Mouse (Mus musculus) v-Abl transformed pro-B cells (cell line): ENCODE measurements at regions not wholly inside any gene's neighbourhood (a gene's known extent, or its start where the extent isn't known, plus 50 kb on each side); places are given as distances from the start of the nearest gene placed in this dataset.

Experiments
- in situ Hi-C, 2 experiments: fragments of 400-800 bp; cut with MboI; formaldehyde crosslinking; loops; one replicate each; pipeline ENCODE4 v1.15.1; 2025; ENCODE audit not compliant: unreplicated experiment in 2 of 2

DNA sequence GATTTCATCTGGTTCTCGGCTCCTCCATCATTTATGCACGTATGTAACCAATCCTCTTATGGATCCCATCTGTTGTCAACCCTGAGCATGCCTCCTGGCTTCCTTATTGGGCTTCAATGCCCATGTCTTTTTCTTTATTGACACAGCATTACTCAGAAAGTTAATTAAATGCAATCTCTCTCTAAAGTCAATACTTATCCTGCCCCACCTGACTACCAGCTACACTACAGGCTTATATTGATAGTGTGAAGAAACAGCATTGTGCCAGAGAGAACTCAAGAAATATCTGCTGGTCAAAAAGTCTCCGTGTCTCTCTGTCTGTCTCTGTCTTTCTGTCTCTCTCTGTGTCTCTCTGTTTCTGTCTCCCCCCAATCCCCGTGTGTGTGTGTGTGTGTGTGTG is 194.7 kb upstream of the Rfx3 start:
- in situ Hi-C loops, result no loop called here

DNA sequence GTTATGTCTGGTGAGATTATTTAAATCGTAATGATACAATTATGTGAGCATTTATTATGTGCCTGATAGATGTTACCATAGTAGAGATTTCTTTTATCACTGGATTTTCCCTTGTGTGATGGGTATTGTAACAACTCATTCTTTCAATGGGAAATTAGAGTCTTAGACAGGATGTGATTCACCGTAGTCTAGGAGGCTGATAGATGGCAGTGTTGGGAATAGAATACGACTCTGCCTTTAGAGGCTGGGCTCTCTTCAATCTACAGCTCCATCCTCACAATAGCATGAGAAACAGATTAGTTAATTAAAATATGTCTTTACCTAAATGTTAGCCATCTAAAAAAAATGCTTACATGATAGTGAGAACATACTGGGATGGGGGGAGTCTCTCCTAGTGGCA is 192.8 kb upstream of the Rfx3 start:
- in situ Hi-C loops, result no loop called here

DNA sequence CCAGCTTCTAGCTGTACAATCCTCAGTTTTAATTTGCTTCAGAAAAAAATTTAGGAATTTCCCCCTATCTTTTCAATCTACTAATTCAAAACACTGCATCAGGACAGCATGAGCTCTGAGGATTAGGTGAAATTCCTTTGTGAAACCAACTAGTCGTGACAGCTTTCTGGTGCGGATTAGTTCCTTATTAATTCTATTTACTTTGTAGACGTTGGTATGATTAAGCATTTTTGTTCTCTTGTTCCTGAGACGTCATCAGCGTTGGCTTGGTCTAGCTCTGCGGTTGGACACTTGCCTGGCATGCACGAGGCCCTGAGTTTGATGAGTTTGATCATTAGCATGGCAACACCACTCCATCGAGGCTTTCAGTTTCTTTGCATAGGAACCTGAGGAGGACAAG is 188.4 kb upstream of the Rfx3 start:
- in situ Hi-C loops, result no loop called here

DNA sequence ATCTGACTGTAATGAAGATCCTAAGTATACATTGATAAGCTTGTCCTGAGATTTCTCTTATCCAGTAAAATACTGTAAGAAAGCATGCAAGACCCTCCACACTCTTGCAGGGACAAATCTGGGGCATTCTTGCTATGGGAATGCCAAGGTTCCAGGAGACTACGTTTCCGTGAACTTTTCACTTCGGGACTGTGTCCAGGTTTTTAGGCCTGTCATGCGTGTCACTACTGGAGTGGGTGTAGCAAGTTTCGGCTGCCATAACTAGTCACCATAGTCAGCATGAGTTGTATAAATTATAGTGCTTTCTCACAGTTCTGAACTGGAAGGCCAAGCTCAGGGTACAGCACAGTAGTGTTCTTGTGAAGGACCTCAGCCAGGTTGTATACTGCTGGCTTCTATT is 185.9 kb upstream of the Rfx3 start:
- in situ Hi-C loops, result no loop called here

DNA sequence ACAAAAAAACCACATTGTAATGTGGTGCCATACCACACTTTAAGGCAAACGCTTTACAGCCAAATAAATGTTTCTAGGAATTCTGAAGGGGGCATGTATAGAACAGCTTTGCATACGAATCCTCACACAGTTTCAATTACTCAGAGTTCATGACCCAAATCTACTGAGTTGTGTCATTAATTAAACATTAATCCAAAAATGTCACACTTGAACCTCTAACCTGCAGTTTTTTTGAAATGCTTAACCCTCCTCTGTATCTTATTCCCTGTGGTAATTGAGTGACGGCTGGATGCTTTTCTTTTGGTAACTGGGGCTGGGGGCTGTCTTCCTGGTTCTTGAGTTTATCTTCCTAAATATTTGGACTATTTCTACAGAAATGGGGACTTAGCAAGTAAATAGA is 181.3 kb upstream of the Rfx3 start:
- in situ Hi-C loops, result no loop called here

DNA sequence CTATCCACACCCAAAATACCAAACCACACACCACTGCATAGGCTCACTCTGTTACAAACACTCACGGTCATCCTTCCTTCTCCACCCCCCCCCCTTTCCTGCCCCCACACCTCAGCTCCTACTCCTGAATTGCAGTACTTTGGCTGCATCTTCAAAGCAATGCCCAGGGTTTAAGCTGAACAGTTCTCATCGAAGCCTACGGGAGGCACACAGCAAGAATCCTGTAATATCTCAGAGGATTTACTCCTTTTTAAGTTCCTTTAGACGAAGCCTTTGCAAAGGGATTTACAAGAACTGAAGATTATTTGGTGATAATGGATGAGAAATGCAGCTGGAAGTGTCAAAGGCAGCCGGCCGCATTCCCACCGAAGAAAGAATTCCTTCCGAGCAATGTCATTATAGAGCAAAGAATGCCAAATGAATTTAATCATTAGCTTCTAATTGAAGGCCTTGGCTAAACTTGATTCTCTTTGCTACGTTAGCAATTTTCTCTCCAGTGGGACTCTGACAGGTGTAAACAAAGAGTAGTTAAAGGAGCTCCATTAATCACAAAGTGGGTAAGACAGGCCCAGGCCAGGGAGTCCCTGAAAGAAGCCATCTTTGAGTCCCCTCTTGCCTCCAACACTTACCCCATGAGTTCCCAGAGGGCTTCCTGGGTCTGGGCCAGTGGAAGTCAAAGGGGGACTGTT is 180.6 kb upstream of the Rfx3 start:
- in situ Hi-C loops, result no loop called here

DNA sequence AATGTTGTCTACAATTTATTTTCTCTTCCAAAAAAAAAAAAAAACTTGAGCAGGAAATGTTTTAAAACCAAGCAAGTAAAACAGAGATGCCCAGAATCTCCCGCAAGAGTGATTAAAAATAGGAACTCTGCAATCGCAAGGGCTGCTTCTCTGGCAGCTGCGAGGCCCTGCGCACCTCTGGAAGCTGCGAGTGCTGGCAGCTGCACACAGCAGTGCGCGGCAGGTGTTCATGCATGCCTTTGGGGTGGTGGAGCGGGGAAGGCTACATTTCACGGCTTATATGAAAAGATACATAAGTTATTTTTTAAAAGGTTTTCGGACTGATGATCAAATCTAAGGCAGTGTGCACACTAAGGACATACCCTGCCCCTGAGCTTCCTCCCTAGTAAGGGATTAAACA is 179.3 kb upstream of the Rfx3 start:
- in situ Hi-C loops, result no loop called here

DNA sequence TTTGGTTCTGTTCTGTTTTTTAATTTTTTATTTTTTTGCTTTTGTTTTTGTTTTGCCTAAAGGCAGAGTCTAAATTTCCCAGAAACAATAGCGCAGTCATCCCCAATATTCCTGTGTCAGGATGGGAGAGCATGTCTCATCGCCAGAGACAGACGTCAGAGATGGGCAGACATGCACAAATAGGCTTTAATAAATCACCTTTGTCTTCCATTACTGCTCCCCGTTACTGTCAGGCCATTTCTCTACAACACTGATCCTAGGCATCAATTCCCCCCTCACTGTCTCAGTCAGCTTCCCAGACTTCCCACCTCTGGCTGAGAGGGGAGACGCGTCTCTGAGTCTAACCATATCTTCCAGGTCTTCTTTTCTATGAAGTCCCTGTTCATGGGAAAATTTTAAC is 177.4 kb upstream of the Rfx3 start:
- in situ Hi-C loops, result no loop called here

DNA sequence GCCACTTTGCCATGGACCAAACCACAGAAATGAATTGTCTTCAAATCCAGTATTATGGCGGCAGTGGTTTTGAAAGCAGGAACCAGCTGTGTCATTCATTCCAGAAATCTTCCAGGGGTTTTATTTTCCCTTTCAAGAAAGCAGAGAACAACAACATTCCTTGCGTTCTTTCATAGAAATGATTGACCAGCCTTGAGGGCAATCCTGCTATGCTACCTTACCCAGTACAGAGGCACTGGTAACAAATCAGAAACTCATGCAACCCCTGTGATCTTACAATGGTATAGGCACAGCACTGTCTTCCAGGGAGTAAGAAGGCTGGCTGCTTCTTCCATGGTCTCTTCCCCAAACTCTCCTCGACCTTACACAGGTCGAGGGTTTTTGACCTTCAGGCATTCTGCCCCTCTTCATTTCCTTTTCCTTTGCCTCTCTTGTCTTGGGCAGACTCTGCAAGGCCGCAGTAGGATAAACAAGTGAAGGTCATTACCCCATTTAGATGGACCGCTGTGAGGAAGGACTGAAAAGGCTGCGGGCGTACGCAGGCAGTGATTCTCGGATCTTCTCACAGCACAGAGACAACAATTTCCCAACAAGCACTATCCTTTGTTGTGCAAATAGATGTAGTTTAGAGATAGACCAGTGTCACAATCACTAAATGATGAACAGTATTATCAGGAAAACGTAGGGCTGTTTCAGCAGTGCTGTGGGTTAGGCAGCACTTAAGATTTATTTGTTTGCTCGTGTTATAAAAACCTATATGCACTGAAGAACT is 171.6 kb upstream of the Rfx3 start:
- in situ Hi-C loops, result no loop called here

DNA sequence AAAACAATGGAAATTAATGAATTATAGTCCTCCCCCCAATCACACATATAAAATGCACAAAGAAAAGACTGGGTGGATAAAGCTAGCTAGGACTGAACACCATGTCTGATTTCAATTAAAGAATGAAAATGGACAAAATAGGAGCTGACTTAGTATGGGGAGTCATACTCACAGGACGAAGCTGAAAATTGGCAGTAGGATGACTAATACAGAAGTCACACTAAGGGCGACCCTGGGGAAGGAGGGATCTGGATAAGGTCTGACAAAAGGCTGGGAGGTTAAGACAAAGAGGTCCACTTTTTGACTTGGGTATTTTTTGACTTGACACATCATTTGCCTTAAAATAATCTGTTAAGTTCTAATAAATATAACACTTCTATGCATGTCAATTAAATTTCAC is 170.2 kb upstream of the Rfx3 start:
- in situ Hi-C loops, result no loop called here

DNA sequence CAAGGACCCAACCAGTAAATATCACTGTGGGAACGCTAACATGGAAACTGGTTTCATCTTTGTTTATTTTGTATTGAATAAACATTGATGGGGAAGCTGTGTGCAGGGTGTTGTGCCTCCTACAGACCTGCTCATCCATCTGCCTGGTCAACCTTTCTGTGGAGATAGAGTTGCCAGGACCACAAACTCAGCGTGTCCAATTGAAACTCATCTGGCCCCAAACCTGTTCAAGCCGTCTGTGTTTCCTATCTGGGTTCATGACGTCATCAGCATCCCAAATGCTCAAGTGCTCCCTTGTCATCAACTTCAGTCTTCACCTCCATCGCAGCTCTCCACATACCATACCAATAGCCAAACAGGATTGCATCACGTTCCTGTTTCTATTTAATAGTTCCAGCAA is 167.1 kb upstream of the Rfx3 start:
- in situ Hi-C loops, result no loop called here

DNA sequence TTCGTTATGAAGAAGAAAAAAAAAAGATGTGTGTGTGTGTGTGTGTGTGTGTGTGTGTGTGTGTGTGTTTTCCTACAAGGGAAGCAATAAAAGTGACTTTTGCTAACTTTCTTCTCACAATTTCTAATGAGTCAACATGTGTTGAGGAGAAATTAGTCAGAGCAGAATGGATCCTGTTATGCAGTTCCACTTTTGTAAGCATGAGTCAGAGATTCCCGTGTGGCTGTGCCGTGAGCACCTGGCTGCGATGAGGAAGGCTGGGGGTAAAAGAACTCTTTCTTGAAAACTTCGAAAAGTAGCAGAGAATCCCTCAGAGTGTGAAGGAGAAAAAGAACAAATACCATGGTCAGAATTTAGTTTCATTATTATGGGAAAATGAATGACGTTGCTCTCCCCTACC is 165.9 kb upstream of the Rfx3 start:
- in situ Hi-C loops, result no loop called here

DNA sequence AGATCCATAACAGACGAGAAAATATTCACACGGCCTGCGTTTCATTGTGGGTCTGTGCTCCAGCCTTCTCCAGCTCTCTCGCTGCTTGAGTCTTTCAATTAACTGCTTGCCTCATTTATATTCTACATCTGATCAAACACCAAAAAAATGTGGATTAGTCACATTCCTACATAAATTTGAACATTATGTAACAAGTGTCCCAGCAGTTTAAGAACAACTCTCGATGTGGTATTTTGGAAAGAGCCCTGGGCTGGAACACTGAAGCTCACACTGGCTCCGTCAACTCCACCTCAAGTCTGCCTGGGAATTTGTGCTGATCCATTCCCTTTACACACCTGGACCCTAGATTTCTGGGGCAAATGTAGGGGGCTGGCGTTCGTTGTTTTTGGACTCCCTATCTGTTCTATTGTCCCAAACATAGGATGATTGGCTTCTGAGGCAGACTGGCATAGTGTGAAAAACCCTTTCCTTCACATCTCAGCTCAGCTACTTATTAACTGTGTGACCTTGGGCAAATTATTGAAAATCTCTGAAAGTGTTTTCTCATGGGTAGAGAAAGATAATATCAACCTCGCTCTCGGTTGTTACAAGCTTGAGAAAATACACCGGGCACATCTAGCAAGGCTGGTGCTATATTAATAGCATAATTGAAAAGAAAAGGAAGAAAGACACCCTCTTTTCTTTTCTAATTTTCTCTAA is 161.0 kb upstream of the Rfx3 start:
- in situ Hi-C loops, result no loop called here

DNA sequence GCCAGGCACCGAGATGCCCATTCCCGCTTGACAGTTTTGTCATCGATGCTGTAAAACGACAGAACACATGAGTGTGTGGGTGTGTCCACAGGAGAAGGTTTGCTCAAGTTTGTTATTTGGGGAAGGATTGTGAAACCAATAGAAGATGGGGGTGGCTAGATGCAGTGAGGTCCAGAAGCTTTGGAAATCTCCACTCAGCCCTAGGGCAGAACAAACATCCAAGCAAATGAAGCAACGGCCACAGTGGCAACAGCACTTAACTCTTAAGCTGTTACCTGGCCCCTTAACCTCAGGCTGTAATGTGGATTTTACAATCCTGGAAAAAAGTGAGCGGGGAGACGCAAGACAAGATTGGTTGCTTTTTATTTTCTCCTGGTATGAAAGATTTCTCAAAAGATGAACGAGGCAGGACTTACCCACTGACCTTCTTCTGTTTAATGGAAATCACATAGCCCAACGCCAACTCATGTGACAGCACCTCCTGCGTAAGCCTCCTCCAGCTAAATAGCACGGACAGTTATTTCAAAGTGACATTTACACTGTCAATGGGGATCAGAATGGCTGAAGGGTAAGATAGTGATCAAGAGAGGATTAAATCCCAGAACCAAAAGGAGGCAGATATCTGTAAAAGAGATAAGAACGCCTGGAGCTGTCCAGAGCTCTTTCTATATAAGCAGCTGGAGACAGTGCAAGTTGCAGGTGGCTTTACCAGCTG is 156.6 kb upstream of the Rfx3 start:
- in situ Hi-C loops, result loop anchor here in 1 of 2 experiments (10.0 kb wide), 1 partner anchor 1187 kb away; no protein-coding TSS in a partner anchor

DNA sequence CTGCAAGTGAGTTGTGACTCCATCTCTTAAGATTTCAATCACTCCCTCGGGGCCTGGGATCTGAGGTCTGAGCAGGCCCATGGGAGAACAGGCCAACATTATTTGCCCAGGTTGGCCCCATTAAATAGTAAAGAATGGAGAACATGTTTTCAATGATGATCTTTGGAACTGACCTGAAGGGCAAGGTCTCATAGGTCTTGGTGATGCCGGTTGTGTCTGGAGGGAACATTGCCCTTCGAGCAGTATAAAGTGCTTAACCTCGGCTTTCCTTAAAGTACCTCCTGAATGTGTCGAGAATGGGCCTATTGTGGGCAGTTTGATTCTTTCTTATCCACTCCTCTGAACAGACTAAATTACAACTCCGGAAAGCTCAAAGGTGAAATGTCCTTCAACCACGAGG is 155.7 kb upstream of the Rfx3 start:
- in situ Hi-C loops, result loop anchor here in 1 of 2 experiments (10.0 kb wide), 1 partner anchor 1188 kb away; no protein-coding TSS in a partner anchor

DNA sequence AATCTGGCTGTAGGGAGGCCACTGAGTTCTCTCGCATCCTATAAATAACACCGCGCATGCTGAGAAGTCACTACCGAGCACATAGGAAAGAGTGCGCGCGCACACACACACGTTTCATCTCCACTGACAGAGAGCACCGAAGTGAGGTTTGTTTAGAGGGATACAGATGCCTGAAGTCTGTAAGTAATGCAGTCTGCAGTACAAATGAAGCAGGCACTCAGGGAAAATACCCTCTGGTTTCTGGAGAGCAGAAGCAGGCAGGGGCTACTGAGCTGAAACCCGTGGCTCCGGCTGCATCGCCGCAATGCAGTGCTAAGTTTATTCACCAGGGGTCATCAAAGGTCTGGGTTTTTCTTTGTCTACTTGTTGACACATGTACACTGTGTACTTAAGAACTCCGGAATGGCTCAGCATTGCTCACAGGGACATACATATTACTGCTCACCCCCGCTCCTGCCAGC is 155.0 kb upstream of the Rfx3 start:
- in situ Hi-C loops, result loop anchor here in 1 of 2 experiments (10.0 kb wide), 1 partner anchor 1189 kb away; no protein-coding TSS in a partner anchor

DNA sequence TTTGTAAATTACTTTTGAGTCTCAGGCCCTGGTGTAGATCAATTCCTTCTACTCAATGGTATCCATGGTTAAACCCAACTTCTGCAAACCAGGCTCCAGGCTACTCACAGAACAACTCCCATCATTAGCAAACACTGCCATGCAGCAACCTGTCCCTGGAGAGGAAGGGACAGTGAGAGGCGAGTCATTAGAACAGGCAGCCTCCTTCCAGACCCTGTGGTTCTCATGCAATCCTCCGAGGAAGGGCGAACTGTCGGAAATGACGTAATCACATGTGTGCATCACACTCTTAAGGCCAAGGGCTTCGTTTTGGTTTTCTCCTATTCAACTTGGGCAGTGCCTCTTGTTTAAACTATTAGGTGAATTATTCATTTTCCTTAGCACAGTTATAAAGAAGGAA is 152.2 kb upstream of the Rfx3 start:
- in situ Hi-C loops, result loop anchor here in 1 of 2 experiments (10.0 kb wide), 1 partner anchor 1192 kb away; no protein-coding TSS in a partner anchor

DNA sequence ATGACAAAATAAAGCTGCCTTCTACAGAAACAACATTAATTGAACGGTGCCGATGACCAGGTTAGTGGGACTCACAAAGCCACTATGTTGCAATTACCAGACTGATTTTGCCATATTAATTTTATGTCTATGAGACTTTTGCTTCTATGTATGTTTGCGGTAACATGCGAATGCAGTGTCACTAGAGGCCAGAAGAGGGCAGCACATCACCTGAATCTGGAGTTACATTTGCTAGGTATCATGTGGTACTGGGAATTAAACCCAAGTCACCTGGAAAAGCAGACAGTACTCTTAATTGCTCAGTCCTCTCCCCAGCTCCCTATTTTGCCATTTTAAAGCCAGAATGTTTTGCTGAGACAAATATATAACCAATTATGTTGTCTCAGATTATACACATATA is 149.6 kb upstream of the Rfx3 start:
- in situ Hi-C loops, result loop anchor here in 1 of 2 experiments (10.0 kb wide), 1 partner anchor 1194 kb away; no protein-coding TSS in a partner anchor

DNA sequence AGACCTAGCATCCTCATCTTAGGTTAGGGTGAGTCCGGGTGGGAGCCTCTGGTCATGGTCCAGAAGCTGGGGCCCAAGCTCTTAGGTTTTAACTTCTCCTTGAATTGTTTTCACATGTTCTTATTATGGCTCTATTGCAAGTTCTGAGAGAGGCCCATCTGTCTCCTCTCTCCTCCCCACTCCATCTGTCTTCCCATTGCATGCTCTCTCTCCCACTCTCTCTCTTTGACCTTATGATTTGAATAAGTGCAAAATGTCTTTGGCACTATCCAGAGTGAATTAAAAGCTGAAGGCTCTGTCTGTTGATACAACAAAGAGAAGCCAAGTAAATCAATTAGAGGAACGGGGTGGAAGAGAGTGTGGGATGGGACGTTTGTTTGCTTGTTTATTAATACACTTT is 146.2 kb upstream of the Rfx3 start:
- in situ Hi-C loops, result no loop called here

DNA sequence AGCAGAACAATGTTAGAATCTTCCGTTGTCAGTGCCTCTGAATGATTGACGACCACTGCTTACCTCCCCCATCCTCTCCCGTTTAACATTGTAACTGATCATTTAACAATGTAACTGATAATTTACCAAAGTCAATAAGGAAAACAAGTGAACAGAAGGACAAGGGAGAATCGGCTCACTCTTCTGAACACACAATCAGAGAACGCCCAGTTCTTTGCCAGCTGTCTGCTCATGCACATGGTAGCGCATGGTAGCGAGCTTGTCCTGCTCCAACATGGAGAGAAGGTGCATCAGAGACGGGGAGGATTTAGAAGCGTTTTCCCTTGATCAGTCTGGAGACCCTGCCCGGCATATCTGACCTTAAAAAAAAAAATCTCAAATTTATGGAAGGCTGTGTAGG is 126.6 kb upstream of the Rfx3 start:
- in situ Hi-C loops, result no loop called here

DNA sequence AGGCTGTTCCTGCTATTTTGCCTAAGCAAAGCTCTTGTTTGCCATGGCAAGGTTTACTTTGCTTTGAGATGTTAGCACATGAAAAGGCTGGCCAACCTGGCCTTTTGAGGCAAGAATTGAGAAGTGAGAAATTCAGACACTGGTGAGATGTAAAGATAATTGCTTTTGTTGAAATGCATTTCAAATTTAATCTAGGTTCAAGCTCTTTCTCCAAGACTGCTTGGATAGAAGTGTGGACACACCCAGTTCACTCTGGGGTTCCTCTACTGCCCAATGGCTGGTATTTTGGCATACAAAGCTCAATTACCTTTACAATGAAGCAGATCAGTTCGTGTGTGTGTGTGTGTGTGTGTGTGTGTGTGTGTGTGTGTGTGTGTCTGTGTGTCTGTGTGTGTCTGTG is 123.8 kb upstream of the Rfx3 start:
- in situ Hi-C loops, result no loop called here
